Mouse (Mus musculus): ENCODE measurements at regions not wholly inside any gene's neighbourhood (a gene's known extent, or its start where the extent isn't known, plus 50 kb on each side); places are given as distances from the start of the nearest gene placed in this dataset.
A peak's percentile ranks its signal among the peaks of the same experiment; 100 is the strongest.

- Histone ChIP-seq H3K4me2 (replicated peaks; ENCODE audit: low read depth, low read length, severe bottlenecking) (no peak overlapping the region), H3K9me3 (ENCODE audit: control insufficient read depth, low read length) (no peaks in the 10 kb centered on the region), H3K36me3 (ENCODE audit: control insufficient read depth, insufficient read depth, low read length) (no peaks in the 10 kb centered on the region), H3K4me1 (ENCODE audit: control insufficient read depth, insufficient read depth, low read length) (no peaks in the 10 kb centered on the region), H3K27me3 (ENCODE audit: control insufficient read depth, insufficient read depth, low read length) (no peaks in the 10 kb centered on the region), H3K4me3 (replicated peaks; ENCODE audit: low read length) (no peak overlapping the region), H3K27ac (replicated peaks; ENCODE audit: low read depth, low read length) (no peak overlapping the region), H3K9ac (ENCODE audit: low read depth, low read length, severe bottlenecking) (no peak overlapping the region)
- DNase-seq (ENCODE audit: low spot score) (no peak), ATAC-seq (ENCODE audit: low FRiP score, low read depth) (0 out of 2 replicates have a peak, but pooled peaks have one; percentile 34)
- 73% methylated on average over 3 of the region's 3 CpGs for WGBS
- no peak for TF ChIP-seq POLR2A (IDR thresholded peaks at IDR 0.05; ENCODE audit: borderline replicate concordance, extremely low read depth, insufficient read depth, insufficient read length)
Observed at GRCm38 (mm10) chr14:31970245-31970830, 58.5 kb upstream of the Galnt15 start.

GRCm38 (mm10) chr14:31970851-31971250 lies 57.9 kb upstream of the Galnt15 start:
- no peak overlapping the region for H3K4me3 ChIP-seq (replicated peaks; ENCODE audit: low read length)
- DNase-seq (ENCODE audit: low spot score) (no peak), ATAC-seq (ENCODE audit: low FRiP score, low read depth) (no peak)
- no peak for TF ChIP-seq POLR2A (IDR thresholded peaks at IDR 0.05; ENCODE audit: borderline replicate concordance, extremely low read depth, insufficient read depth, insufficient read length)
- H3K36me3 ChIP-seq (ENCODE audit: control insufficient read depth, insufficient read depth, low read length), result no peaks in the 10 kb centered on the region
- H3K9me3 ChIP-seq (ENCODE audit: control insufficient read depth, low read length), result no peaks in the 10 kb centered on the region
- no peak overlapping the region for H3K4me2 ChIP-seq (replicated peaks; ENCODE audit: low read depth, low read length, severe bottlenecking)
- H3K27ac ChIP-seq (replicated peaks; ENCODE audit: low read depth, low read length), result no peak overlapping the region
- 89% methylated on average over 9 of the region's 9 CpGs for WGBS
- no peaks in the 10 kb centered on the region for H3K27me3 ChIP-seq (ENCODE audit: control insufficient read depth, insufficient read depth, low read length)
- H3K9ac ChIP-seq (ENCODE audit: low read depth, low read length, severe bottlenecking), result no peak overlapping the region
- no peaks in the 10 kb centered on the region for H3K4me1 ChIP-seq (ENCODE audit: control insufficient read depth, insufficient read depth, low read length)

GRCm38 (mm10) chr14:31973702-31974101 lies 55.1 kb upstream of the Galnt15 start:
- H3K4me2 ChIP-seq (replicated peaks; ENCODE audit: low read depth, low read length, severe bottlenecking), result no peak overlapping the region
- H3K4me1 ChIP-seq (ENCODE audit: control insufficient read depth, insufficient read depth, low read length), result no peaks in the 10 kb centered on the region
- 88% methylated on average over 4 of the region's 4 CpGs for WGBS
- no peak overlapping the region for H3K9ac ChIP-seq (ENCODE audit: low read depth, low read length, severe bottlenecking)
- H3K4me3 ChIP-seq (replicated peaks; ENCODE audit: low read length), result no peak overlapping the region
- ATAC-seq (ENCODE audit: low FRiP score, low read depth), result no peak
- no peak overlapping the region for H3K27ac ChIP-seq (replicated peaks; ENCODE audit: low read depth, low read length)
- no peak for TF ChIP-seq POLR2A (IDR thresholded peaks at IDR 0.05; ENCODE audit: borderline replicate concordance, extremely low read depth, insufficient read depth, insufficient read length)
- H3K36me3 ChIP-seq (ENCODE audit: control insufficient read depth, insufficient read depth, low read length), result no peaks in the 10 kb centered on the region
- no peak for DNase-seq (ENCODE audit: low spot score)
- H3K9me3 ChIP-seq (ENCODE audit: control insufficient read depth, low read length), result no peaks in the 10 kb centered on the region
- H3K27me3 ChIP-seq (ENCODE audit: control insufficient read depth, insufficient read depth, low read length), result no peaks in the 10 kb centered on the region

- TF ChIP-seq POLR2A (IDR thresholded peaks at IDR 0.05; ENCODE audit: borderline replicate concordance, extremely low read depth, insufficient read depth, insufficient read length), result no peak
- Histone ChIP-seq H3K9me3 (ENCODE audit: control insufficient read depth, low read length) (no peaks in the 10 kb centered on the region), H3K36me3 (ENCODE audit: control insufficient read depth, insufficient read depth, low read length) (no peaks in the 10 kb centered on the region), H3K4me3 (replicated peaks; ENCODE audit: low read length) (no peak overlapping the region), H3K27me3 (ENCODE audit: control insufficient read depth, insufficient read depth, low read length) (no peaks in the 10 kb centered on the region), H3K27ac (replicated peaks; ENCODE audit: low read depth, low read length) (no peak overlapping the region), H3K4me1 (ENCODE audit: control insufficient read depth, insufficient read depth, low read length) (no peaks in the 10 kb centered on the region), H3K9ac (ENCODE audit: low read depth, low read length, severe bottlenecking) (no peak overlapping the region), H3K4me2 (replicated peaks; ENCODE audit: low read depth, low read length, severe bottlenecking) (no peak overlapping the region)
- WGBS, result 78% methylated on average over 4 of the region's 4 CpGs
- no peak for DNase-seq (ENCODE audit: low spot score)
- no peak for ATAC-seq (ENCODE audit: low FRiP score, low read depth)
Observed at GRCm38 (mm10) chr14:31978196-31978595, 50.6 kb upstream of the Galnt15 start.

GRCm38 (mm10) chr14:31978690-31979089 lies 50.1 kb upstream of the Galnt15 start:
- Histone ChIP-seq H3K27ac (replicated peaks; ENCODE audit: low read depth, low read length) (no peak overlapping the region), H3K9me3 (ENCODE audit: control insufficient read depth, low read length) (no peaks in the 10 kb centered on the region), H3K9ac (ENCODE audit: low read depth, low read length, severe bottlenecking) (no peak overlapping the region), H3K27me3 (ENCODE audit: control insufficient read depth, insufficient read depth, low read length) (no peaks in the 10 kb centered on the region), H3K4me2 (replicated peaks; ENCODE audit: low read depth, low read length, severe bottlenecking) (no peak overlapping the region), H3K36me3 (ENCODE audit: control insufficient read depth, insufficient read depth, low read length) (no peaks in the 10 kb centered on the region), H3K4me1 (ENCODE audit: control insufficient read depth, insufficient read depth, low read length) (no peaks in the 10 kb centered on the region), H3K4me3 (replicated peaks; ENCODE audit: low read length) (no peak overlapping the region)
- DNase-seq (ENCODE audit: low spot score), result no peak
- ATAC-seq (ENCODE audit: low FRiP score, low read depth), result no peak
- 68% methylated on average over 3 of the region's 3 CpGs for WGBS
- no peak for TF ChIP-seq POLR2A (IDR thresholded peaks at IDR 0.05; ENCODE audit: borderline replicate concordance, extremely low read depth, insufficient read depth, insufficient read length)
